Mouse (Mus musculus) adrenal gland, adult 2 months (tissue): ENCODE data around the gene Masp2. TPM values are rescaled to one million over a fixed set of nuclear protein-coding genes. Genes with fewer than 3 reads are reported as not detected.

Experiments
- DNase-seq: peaks from one replicate; pipeline ENCODE4 v3.0.0; 2021
- polyA plus RNA-seq: library from polyadenylated mRNA; depleted of rRNA; stranded (reverse); fragments of >200 nt; gene quantifications from 2 replicates; pipeline ENCODE4 v1.2.3, GENCODE M21; 2012; rRNA removed
- total RNA-seq, 2 experiments: library from RNA; stranded (reverse); gene quantifications; 2 replicates each; pipeline ENCODE4 v1.2.3; 2021

Masp2 gene
- total and polyA plus RNA-seq, 3 experiments = 0.55 to 6.5 (median 5.6) TPM

DNA sequence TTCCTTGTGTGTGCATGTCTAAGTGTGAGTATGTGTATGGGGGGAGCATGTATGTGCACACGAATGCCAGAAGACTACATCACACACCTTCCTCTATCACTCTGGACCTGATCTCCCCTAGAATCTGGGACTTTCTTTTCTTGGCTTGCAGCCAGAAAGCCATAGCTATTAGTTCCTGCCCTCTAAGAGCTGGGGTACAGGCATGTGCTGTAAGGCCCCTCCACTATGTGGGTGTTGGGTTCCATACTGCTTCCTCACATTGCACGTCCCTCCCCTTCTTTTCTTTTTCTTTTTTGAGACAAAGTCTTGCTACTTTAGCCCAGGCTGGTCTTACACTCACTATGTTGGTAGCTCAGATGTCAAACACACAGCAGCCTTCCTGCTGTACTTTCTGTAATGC, 33.0 kb downstream of the Masp2 start:
- DNase-seq = no peak

- no peak for DNase-seq
Observed at GRCm38 (mm10) chr4:148638302-148638701, 35.9 kb downstream of the Masp2 start.

DNA sequence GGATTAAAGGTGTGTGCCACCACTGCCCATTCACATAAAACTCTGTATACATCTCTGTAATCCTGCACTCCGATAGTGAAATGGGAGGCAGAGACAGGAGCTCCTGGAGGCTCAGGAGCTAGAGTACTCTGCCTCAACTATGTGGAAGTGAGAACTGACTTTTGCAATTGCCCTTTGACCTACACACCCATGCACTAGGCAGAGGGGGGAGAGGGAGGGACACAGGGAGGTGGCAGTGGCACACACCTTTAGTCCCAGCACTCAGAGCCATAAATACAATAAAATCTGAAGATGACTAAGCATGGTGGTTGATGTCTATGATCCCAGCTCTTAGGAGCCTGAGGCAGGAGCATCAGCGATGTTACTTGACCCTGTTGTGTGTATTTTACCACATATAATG, 37.1 kb downstream of the Masp2 start:
- no peak for DNase-seq

- DNase-seq = no peak
Observed at GRCm38 (mm10) chr4:148641121-148641520, 38.8 kb downstream of the Masp2 start.

GRCm38 (mm10) chr4:148643291-148644156, 41.2 kb downstream of the Masp2 start, which contains the start of gene Gm572:
Gene Gm572, plus strand, starts transcription at chr4:148643317.
- DNase-seq = no peak

DNA sequence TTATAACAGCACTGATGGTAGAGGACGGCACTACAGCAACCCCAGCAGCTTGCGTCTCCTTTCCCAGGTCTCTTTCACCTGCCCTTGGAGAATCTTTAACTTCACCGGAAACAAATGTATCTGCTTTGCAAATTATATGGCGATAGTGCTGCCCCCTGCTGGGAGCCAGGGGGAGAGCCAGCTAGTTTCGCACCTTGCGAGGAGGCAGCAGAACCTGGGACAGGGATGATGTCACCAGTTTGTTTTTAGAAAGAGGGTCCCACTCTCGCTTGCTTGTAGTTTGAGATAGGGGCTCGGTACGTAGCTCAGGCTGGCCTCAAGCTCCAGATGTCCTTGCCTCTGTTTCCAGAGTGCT, 41.8 kb downstream of the Masp2 start:
- peak; percentile 61 for DNase-seq

DNA sequence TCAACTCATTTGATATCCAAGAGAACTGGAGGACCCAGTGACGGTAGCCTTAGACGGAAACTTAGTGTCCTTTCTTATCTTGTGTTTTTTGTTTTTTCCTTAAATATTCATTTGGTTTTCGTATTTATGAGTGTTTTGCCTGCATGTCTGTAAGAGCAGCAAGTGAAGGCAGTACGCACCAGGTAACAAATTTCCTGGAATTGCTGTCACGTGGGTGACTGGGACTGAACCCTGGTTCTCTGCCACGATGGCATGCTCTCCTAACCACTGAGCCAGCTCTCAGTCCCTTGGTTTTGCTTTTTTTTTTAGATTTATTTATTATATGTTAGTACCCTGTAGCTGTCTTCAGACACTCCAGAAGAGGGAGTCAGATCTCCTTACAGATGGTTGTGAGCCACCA, 42.6 kb downstream of the Masp2 start:
- DNase-seq = no peak

GRCm38 (mm10) chr4:148646616-148647015, 44.3 kb downstream of the Masp2 start:
- DNase-seq = peak; percentile 63

- no peak for DNase-seq
Observed at GRCm38 (mm10) chr4:148649309-148649708, 47.0 kb downstream of the Masp2 start.

GRCm38 (mm10) chr4:148651045-148651444, 48.7 kb downstream of the Masp2 start:
- peak; percentile 53 for DNase-seq

GRCm38 (mm10) chr4:148654701-148655398, 52.5 kb downstream of the Masp2 start:
- peak; percentile 45 for DNase-seq

GRCm38 (mm10) chr4:148656691-148657258, 54.4 kb downstream of the Masp2 start:
- peak; percentile 46 for DNase-seq

- DNase-seq = no peak
Observed at GRCm38 (mm10) chr4:148657776-148658175, 55.4 kb downstream of the Masp2 start.

DNA sequence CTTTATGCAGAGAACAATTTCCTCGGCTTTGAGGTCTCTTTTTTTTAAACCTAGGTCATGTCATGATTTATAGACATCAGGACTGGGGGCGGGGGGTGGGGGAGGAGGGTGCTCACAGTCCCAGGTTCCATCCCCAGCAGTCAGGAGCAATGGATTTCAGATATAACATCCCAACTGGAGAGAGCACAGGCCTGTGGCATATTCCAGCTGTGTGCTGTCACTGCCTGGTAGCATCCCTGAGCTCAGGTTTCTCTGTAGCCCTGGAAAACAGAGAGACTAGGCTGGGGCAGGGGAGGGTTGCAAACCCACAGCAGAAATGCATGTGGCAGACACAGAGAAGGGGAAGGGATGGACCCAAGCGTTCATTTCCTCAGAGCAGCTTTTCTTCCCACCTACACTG, 57.8 kb downstream of the Masp2 start:
- DNase-seq = no peak

DNA sequence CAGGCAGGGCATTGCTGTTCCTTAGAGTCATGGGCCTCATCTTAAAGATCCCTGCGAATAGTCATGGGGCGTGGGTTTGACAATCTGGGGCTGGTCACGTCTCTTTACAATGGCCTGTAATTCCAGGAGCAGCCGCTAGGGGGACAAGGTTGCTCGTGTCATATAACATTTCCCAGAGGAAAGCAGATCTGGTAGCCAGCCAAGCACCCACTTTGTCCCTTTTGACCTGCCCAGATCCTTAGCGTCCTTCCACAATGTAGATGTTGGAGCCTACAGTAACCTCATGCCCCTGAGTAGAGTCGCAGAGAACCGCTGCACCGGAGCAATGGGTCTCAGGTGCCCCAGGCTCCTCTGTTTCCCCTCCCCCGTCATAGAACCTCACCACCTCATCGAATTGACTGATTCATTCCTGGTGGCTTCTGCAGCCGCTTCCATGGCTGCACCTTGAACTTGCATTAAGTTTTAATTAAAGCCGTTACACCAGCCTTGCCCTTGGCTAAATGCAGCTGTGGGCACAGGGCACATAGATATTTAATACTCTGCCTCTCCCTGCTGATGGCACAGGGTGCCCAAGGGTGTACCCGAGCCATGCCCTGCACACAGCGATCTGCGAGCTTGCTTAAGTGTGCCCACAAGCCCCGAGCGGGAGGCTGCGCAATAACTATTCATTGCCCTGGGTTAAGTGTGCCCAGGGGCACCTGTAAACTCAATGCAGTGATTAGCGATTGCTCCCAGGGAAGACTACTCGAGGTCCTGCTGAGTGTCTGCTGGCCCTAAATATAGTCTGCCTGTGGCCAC, 60.0 kb downstream of the Masp2 start:
- DNase-seq = peak; percentile 76

DNA sequence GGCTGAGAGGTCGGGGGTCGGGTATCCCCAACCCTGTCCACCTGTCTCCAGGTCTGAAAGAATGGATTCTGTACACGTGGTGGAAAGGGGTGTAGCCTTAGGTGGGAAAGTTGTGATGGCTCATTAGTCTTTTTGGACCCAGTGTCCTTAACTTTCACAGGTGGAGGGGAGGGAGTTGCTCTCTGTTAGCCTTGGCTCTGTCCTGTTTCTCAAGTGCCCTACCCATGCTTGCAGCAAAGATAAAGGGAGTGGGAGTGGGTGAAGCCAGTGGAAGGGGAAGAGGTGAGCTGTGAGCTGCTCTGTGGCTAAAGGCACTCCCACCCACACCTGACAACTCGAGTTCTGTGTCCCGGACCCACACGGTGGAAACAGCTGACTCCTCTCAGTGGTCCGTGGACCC, 61.0 kb downstream of the Masp2 start:
- no peak for DNase-seq

DNA sequence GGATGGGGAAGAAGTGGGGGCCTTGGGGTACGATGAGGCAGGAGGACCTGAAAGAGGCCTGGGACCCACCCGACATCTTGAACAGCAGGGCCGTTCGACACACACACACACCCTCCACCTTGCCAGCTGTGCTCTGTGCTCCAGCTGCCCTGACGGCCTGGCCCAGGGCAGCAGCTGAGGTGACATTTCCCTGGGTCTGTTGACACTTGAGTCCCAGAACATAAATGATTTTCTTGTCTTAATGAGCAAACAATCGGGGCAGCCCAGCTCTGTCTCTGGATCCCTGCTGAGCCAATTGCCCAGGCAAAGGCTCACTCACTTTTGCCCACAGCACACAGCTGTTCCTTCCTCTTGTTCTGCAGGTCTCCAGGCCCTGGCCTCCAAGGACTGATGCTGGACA, 61.7 kb downstream of the Masp2 start:
- DNase-seq = no peak

Other genes with a start within 250 kb of the Masp2 start
- 10 to 100 TPM; 16.0 to 22.3 TPM for gene Ubiad1, start 157.8 kb upstream of the Masp2 start, total RNA-seq
- gene Ubiad1, start 157.8 kb upstream of the Masp2 start, polyA plus RNA-seq = 25.4 and 30.2 TPM in 2 replicates
- gene Mtor, start 153.9 kb upstream of the Masp2 start, total RNA-seq = 10 to 100 TPM; 62.2 to 72.7 TPM
- 26.7 and 35.7 TPM in 2 replicates for gene Mtor, start 153.9 kb upstream of the Masp2 start, polyA plus RNA-seq
- gene Angptl7, start 102.1 kb upstream of the Masp2 start, total RNA-seq = 1 to 10 TPM in 1 of 2 experiments, under 1 TPM in 1; 0.43 to 1.7 TPM
- 0.18 TPM in 1 of 2 replicates, not detected in the other for gene Angptl7, start 102.1 kb upstream of the Masp2 start, polyA plus RNA-seq
- gene Exosc10, start 44.1 kb upstream of the Masp2 start, total RNA-seq = 10 to 100 TPM; 46.7 to 52.3 TPM
- 18.8 and 25.2 TPM in 2 replicates for gene Exosc10, start 44.1 kb upstream of the Masp2 start, polyA plus RNA-seq
- 10 to 100 TPM; 75.6 to 79.4 TPM for gene Srm, start 11.1 kb upstream of the Masp2 start, total RNA-seq
- gene Srm, start 11.1 kb upstream of the Masp2 start, polyA plus RNA-seq = 123 and 157 TPM in 2 replicates
- gene Tardbp, start 24.5 kb downstream of the Masp2 start, total RNA-seq = 100 to 1,000 TPM; 240 to 255 TPM
- 8.0 and 10.3 TPM in 2 replicates for gene Tardbp, start 24.5 kb downstream of the Masp2 start, polyA plus RNA-seq
- gene Gm572, start 40.8 kb downstream of the Masp2 start, total RNA-seq = not detected
- gene Gm572, start 40.8 kb downstream of the Masp2 start, polyA plus RNA-seq = 0.07 TPM in 1 of 2 replicates, not detected in the other
- 1 to 10 TPM; 4.3 to 7.4 TPM for gene Casz1, start 201.9 kb downstream of the Masp2 start, total RNA-seq
- gene Casz1, start 201.9 kb downstream of the Masp2 start, polyA plus RNA-seq = 5.5 and 7.9 TPM in 2 replicates